Mouse (Mus musculus) liver, embryonic 16.5 days (tissue): ENCODE measurements at regions not wholly inside any gene's neighbourhood (a gene's known extent, or its start where the extent isn't known, plus 50 kb on each side); places are given as distances from the start of the nearest gene placed in this dataset.
A peak's percentile ranks its signal among the peaks of the same experiment; 100 is the strongest.

Source experiments
- ATAC-seq: fragments of 200-750 bp; cut with Nextera tagmentation; 2 replicates; pipeline ENCODE4 v1.8.0; 2017; ENCODE audit warnings: low read depth, mild to moderate bottlenecking, moderate number of reproducible peaks, moderate library complexity
- H3K27ac ChIP-seq: fragments of 300-500 bp; sonication (generic); 2 replicates; pipeline ENCODE4 v1.5.1; 2014; ENCODE audit warnings: mild to moderate bottlenecking, low read length
- H3K27me3 ChIP-seq: fragments of 300-500 bp; sonication (generic); 2 replicates; pipeline ENCODE4 v1.6.1; 2014; ENCODE audit warnings: low read depth, low read length, mixed read lengths; ENCODE audit not compliant: control insufficient read depth, insufficient read depth
- H3K36me3 ChIP-seq: fragments of 300-500 bp; sonication (generic); 2 replicates; pipeline ENCODE4 v1.6.1; 2014; ENCODE audit warnings: mild to moderate bottlenecking; ENCODE audit not compliant: control insufficient read depth, insufficient read depth
- H3K4me1 ChIP-seq: fragments of 300-500 bp; sonication (generic); 2 replicates; pipeline ENCODE4 v1.6.1; 2014; ENCODE audit warnings: low read depth, low read length, mixed read lengths; ENCODE audit not compliant: control insufficient read depth
- H3K4me2 ChIP-seq: fragments of 300-500 bp; sonication (generic); 2 replicates; pipeline ENCODE4 v1.6.1; 2014; ENCODE audit warnings: low read depth, low read length, mixed read lengths
- H3K4me3 ChIP-seq: fragments of 300-500 bp; sonication (generic); 2 replicates; pipeline ENCODE4 v1.5.1; 2014; ENCODE audit warnings: low read depth, mild to moderate bottlenecking, low read length
- H3K9ac ChIP-seq: fragments of 300-500 bp; sonication (generic); 2 replicates; pipeline ENCODE4 v1.6.1; 2014; ENCODE audit warnings: low read depth, low read length
- H3K9me3 ChIP-seq: fragments of 300-500 bp; sonication (generic); replicated peaks from 2 replicates; pipeline ENCODE4 v1.6.1; 2016; ENCODE audit warnings: low read length; ENCODE audit not compliant: control insufficient read depth
- WGBS: fragments of 180-500 bp; shearing (Covaris S2); extraction: QIAGEN DNeasy Blood & Tissue Kit; methylation state at CpG from one replicate; pipeline ENCODE4 v1.1.7; 2014; ENCODE audit not compliant: insufficient replicate concordance; 5-methylcytosine and 5-hydroxymethylcytosine counted together

GRCm38 (mm10) chrX:12942451-12942850 lies 128.8 kb upstream of the Usp9x start:
- 61% methylated on average over 5 of the region's 5 CpGs for WGBS
- H3K27ac ChIP-seq = no peak overlapping the region
- H3K4me2 ChIP-seq = no peak overlapping the region
- no peak overlapping the region for H3K9ac ChIP-seq
- ATAC-seq = no peak
- H3K27me3 ChIP-seq = peaks cover 4% of the 10 kb centered on the region
- no peak overlapping the region for H3K4me3 ChIP-seq
- H3K4me1 ChIP-seq = no peaks in the 10 kb centered on the region
- H3K9me3 ChIP-seq = no peaks in the 10 kb centered on the region
- H3K36me3 ChIP-seq = no peaks in the 10 kb centered on the region

GRCm38 (mm10) chrX:12936406-12937172 lies 134.7 kb upstream of the Usp9x start:
- H3K27me3 ChIP-seq = peaks cover 8% of the 10 kb centered on the region
- no peak overlapping the region for H3K27ac ChIP-seq
- H3K4me2 ChIP-seq = peak overlapping the region; percentile 65
- peak overlapping the region; percentile 54 for H3K4me3 ChIP-seq
- no peaks in the 10 kb centered on the region for H3K36me3 ChIP-seq
- no peaks in the 10 kb centered on the region for H3K9me3 ChIP-seq
- ATAC-seq = no peak
- 15% methylated on average over 43 of the region's 43 CpGs for WGBS
- peak overlapping the region; percentile 37; the same call in 1 of the 2 replicates for H3K9ac ChIP-seq
- H3K4me1 ChIP-seq = no peaks in the 10 kb centered on the region

GRCm38 (mm10) chrX:12933294-12933807 lies 137.9 kb upstream of the Usp9x start:
- H3K9ac ChIP-seq = no peak overlapping the region
- no peaks in the 10 kb centered on the region for H3K4me1 ChIP-seq
- H3K4me3 ChIP-seq = no peak overlapping the region
- H3K27me3 ChIP-seq = peaks cover 8% of the 10 kb centered on the region
- no peaks in the 10 kb centered on the region for H3K9me3 ChIP-seq
- WGBS = 66% methylated on average over 4 of the region's 4 CpGs
- H3K4me2 ChIP-seq = no peak overlapping the region
- no peak overlapping the region for H3K27ac ChIP-seq
- H3K36me3 ChIP-seq = no peaks in the 10 kb centered on the region
- ATAC-seq = no peak

- Histone ChIP-seq H3K36me3 (no peaks in the 10 kb centered on the region), H3K9me3 (no peaks in the 10 kb centered on the region), H3K4me1 (no peaks in the 10 kb centered on the region), H3K9ac (no peak overlapping the region), H3K27me3 (no peaks in the 10 kb centered on the region), H3K4me2 (no peak overlapping the region), H3K4me3 (no peak overlapping the region), H3K27ac (no peak overlapping the region)
- no peak for ATAC-seq
- WGBS = 26% methylated on average over 2 of the region's 2 CpGs
Measured at GRCm38 (mm10) chrX:12930242-12930641, 141.1 kb upstream of the Usp9x start.

- no peak overlapping the region for H3K9ac ChIP-seq
- WGBS = 45% methylated on average over 11 of the region's 11 CpGs
- H3K9me3 ChIP-seq = no peaks in the 10 kb centered on the region
- H3K36me3 ChIP-seq = no peaks in the 10 kb centered on the region
- ATAC-seq = no peak
- H3K27me3 ChIP-seq = no peaks in the 10 kb centered on the region
- H3K4me1 ChIP-seq = no peaks in the 10 kb centered on the region
- no peak overlapping the region for H3K4me3 ChIP-seq
- no peak overlapping the region for H3K4me2 ChIP-seq
- no peak overlapping the region for H3K27ac ChIP-seq
Measured at GRCm38 (mm10) chrX:12927797-12928589, 143.3 kb upstream of the Usp9x start.

GRCm38 (mm10) chrX:12924705-12925644 lies 146.3 kb upstream of the Usp9x start:
- no peak for ATAC-seq
- H3K9me3 ChIP-seq = no peaks in the 10 kb centered on the region
- no peak overlapping the region for H3K27ac ChIP-seq
- H3K27me3 ChIP-seq = no peaks in the 10 kb centered on the region
- H3K4me1 ChIP-seq = no peaks in the 10 kb centered on the region
- H3K4me3 ChIP-seq = no peak overlapping the region
- H3K4me2 ChIP-seq = no peak overlapping the region
- H3K36me3 ChIP-seq = no peaks in the 10 kb centered on the region
- H3K9ac ChIP-seq = no peak overlapping the region
- WGBS = 58% methylated on average over 10 of the region's 10 CpGs

- no peak overlapping the region for H3K4me3 ChIP-seq
- no peak overlapping the region for H3K9ac ChIP-seq
Measured at GRCm38 (mm10) chrX:12919576-12919975, 151.7 kb upstream of the Usp9x start.

GRCm38 (mm10) chrX:12917105-12917504 lies 154.2 kb upstream of the Usp9x start:
- no peaks in the 10 kb centered on the region for H3K36me3 ChIP-seq
- H3K27ac ChIP-seq = no peak overlapping the region
- H3K27me3 ChIP-seq = no peaks in the 10 kb centered on the region
- no peak overlapping the region for H3K9ac ChIP-seq
- H3K9me3 ChIP-seq = no peaks in the 10 kb centered on the region
- 45% methylated on average over 13 of the region's 13 CpGs for WGBS
- H3K4me2 ChIP-seq = no peak overlapping the region; the same call in 1 of the 2 replicates
- ATAC-seq = no peak
- no peaks in the 10 kb centered on the region for H3K4me1 ChIP-seq
- no peak overlapping the region for H3K4me3 ChIP-seq

More at GRCm38 (mm10) chrX:12919576-12919975, 151.7 kb upstream of the Usp9x start:
- no peaks in the 10 kb centered on the region for H3K27me3 ChIP-seq
- WGBS = 23% methylated on average over 3 of the region's 3 CpGs
- H3K36me3 ChIP-seq = no peaks in the 10 kb centered on the region
- no peaks in the 10 kb centered on the region for H3K4me1 ChIP-seq
- H3K4me2 ChIP-seq = no peak overlapping the region
- no peak overlapping the region for H3K27ac ChIP-seq
- no peak for ATAC-seq
- no peaks in the 10 kb centered on the region for H3K9me3 ChIP-seq
